Mouse (Mus musculus): ENCODE data around the gene Hoxa6.

Hoxa6 gene

DNA sequence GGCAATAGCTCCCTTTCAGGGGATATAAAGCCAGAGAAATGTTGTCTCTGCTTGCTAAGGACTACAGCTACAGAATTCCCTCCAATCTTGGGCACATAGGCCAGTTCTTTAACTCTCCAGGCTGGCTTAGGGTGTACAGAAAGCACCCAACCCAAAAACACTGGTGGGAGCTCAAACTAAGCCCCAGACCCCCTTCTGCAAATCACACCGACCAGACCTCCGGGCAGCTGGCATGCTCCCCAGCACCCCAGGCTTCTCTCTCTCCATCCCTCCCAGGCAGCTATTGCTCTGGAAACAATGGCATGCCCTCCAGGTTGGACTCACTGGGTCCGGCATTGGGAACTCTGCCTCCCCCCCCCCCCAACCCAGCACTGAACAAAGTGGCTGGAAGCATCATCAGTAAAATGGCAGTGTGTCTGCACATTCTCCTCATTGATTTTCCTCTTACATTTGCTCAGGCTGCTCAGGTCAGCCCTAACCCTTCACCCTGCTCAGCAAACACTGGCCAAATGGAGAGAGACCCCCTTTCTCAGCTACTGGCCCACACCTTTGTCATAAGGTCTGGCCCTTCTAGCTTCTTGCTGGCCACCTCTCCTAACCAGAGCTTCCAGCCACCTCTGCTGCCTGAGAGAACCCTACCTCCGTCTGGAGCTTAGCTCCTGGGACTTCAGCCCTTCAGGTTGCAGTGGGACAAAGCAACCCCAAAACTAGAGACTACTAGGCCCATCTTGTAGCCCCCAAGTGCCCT, 29.4 kb downstream of the Hoxa6 start:
- DNase-seq (ENCODE audit: low spot score in 2 of 2): no peak

DNA sequence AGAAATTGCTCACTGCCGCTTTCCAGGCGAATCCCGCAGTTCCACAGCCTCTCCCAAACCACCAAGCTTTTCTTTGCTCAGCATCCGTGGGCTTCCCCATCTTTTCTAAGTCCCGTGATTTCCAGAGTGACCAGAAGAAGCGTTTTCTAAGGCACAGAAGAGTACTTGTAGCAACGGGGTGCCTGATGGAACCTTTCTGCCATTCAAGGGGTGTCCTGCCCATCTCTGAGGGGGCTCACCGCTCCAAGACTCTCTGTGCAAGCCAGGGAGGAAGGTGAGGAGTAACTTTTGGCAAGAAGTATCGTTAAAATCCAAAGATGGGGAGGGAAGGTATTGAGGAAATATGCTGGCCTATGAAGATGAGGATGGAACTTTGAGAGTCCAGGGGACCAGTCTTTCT, 30.7 kb downstream of the Hoxa6 start:
- DNase-seq (ENCODE audit: low spot score in 2 of 2): no peak

DNA sequence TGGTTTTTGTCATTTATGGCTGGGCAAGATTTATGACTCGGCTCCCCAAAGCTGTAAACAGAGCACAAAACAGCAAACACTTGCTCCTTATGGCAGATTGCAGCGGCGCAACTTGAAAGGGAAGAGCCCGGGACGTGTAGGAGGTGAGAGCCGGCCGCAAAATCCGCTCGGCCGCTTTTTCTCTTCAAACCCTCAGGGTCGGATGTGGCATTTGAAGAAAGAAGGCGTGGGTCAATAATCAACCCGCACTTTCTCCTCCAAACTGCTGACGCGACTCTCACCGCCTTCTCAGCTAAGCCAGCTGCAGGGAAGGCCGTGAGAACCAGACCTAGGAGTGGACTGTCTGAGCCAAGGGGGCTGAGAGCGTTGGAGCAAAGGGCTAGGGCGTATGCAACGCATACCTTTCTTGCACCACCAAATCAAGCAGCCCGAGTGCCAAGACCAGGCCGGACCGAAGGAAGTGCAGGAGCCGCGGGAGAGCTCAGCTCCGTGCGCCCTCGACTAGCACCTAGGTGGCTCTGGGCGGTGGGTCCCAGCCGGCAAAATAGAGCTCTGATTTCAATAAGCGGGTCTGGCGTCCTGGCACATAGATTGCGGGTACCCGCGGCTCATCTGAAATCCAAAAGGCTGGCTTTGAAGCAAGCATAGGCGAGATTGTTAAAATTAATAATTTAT, 31.3 kb downstream of the Hoxa6 start, which contains the start of gene 5730596B20Rik:
Gene 5730596B20Rik, plus strand, starts transcription at position 438 of the 675 bp plus-strand sequence.
- no peak for DNase-seq (ENCODE audit: low spot score in 2 of 2)

DNA sequence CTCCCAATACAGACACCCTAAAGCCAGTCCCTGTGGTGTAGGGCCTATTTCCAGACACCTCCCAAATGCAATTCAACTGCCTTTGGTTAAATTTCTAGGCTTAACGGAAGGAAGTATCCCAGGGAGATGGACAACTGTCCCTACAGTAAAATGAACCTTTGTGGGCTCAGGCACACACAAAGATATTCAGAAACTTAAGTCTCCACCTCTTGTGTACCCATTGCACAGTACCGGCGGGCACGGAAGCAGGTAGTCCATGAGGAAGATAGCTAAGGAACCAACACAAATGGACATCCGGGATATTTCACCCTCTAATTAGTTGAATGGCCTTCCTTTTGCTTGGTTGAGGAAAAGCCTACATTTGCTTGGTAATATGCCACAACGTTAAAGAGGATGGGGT, 32.1 kb downstream of the Hoxa6 start:
- no peak for DNase-seq (ENCODE audit: low spot score in 2 of 2)

DNA sequence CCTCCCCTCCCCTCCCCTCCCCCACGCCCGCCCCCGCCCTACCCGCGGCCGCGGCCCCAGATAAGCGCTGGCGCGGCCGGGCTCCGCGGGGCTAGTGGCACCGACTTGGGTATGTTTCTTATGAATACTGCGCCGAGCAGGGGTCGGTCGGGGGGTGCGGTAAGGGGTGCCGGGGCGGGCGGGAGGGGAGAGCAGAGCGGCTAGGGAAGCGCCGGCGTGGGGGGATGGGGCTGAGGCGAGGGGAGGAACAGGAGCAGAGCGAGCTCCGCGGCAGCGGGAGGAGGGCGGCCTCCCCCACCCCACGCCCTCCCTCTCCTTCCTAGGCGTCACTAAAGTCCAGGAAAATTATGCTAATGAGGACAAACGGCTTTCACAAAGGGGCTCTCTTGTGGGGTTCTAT, 32.7 kb downstream of the Hoxa6 start:
- DNase-seq (ENCODE audit: low spot score in 2 of 2): no peak

DNA sequence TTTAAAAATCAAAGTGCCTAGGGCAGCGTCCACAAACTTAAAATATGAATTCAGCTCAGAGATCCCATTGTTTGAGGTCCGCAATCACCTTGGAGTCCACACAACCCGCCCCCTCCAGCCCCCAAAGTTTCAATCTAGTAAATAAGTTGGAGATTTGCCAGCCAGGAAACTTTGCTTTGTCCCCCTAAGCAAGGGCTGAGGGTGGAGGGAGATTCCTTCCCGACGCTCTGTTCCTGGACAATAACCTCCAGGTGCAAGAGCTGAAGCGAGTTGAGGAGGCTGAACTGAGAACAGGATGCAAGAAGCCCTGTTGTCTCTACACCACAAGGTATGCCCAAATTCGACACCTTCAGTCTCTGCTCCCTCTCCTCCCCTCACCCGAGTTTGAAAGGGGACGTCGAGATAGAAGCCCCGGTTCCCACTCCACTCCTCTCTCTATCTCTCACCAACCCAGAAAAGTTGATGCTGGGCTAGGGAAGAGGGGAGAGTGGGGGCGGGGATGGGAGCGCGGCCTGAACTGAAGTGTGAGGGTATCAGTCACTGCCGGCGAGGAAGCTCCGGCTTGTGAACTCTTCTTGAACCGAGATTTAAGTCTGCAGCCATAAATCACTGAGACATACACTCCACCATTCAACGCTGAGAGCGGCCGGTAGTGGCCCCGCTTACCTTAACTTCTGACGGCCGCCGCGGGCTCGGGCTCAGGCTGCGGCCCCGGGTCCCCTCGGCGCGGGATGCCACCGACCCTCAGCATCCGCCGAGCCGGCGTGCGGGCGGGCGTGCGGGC, 33.4 kb downstream of the Hoxa6 start:
- DNase-seq (ENCODE audit: low spot score in 2 of 2): no peak

DNA sequence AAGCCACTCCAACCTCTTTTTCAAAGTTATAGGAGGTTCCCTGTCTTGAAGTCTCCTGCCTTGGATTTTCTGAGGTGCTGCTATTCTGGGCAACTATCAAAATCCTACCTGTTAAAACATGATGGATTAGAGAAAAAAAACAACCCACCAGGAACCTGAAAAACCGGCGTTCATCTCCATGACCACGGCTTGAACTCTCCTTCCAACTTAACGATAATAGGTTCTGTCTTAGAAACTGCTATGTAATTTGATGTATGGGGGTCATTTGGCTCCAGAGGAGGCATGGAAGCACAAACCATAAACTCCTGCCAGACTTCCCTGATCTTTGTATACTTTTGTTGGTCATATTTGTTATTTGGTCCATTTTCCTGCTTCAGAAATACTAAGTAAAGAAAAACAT, 34.9 kb downstream of the Hoxa6 start:
- no peak for DNase-seq (ENCODE audit: low spot score in 2 of 2)

DNA sequence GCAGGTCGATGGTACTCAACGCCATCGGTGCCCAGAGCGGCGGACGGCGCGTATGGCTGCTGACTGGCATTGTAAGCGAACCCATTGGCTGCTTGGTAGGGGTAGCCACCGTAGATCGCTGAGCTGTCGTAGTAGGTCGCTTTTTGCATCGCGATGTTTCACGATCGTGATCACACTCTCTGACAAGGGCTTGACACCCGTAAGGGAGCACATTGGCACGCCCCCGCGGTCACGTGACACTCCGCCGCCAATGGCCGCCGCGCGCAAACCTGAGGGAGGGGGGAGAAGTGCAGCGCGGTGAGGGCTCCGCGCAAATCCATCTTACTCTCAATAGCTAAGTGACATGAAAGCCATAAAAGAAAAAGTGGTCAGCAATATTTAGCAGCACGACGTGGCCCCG, 36.0 kb downstream of the Hoxa6 start:
- DNase-seq (ENCODE audit: low spot score in 2 of 2): no peak

DNA sequence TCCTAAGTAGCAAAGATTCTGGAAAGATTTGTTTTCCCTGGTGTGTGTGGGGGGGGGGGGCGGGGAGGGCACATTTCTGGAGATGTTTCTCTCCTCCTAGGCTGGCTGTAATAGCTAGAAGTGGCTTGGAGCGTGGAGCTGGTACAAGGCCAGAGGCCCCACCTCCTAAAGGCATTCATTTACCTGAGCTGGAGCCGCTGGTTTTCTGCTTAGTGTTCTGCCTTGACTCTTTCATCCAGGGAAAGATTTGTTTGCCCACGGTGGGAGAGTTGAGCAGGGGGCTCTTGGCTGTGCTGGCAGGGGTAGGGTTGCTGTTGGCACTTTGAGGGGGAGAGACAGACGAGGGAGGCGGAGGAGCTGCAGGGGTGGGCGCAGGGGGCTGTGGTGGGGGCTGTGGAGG, 36.6 kb downstream of the Hoxa6 start:
- DNase-seq (ENCODE audit: low spot score in 2 of 2): no peak

DNA sequence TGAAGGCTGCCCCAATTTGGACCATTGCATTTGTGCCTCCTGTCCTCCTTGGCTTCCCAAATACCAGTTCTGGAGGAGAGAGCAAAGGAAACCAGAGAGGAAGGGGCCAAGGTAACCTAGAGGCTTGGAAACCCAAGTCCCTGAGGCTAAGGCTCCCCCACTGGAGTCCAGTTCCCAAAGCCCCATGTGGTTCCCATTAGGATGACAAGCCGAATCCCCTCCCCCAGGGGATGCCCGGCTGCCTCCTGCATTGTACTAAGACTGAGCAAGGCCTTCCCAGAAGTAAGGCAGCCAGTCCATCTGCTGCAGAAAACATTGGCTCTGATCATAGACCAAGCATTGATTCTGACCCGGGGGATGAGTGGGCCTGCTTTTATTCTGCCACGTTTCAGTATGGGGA, 37.2 kb downstream of the Hoxa6 start:
- no peak for DNase-seq (ENCODE audit: low spot score in 2 of 2)

DNA sequence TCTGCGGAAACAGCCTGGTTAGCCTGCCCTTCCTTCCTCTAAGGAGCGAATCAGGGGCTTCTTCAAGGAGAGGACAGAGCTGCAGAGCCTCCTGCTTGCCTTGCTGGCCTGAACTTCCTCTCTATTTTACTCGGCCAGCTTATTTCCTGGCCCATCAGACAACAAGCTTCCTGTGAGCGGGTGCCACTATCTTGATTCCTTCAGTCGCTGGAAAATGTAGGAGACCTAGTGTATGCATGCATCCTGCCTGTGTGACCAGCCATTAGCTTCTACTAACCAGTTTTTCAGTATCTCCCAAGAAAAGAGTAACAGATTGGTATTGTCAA, 37.7 kb downstream of the Hoxa6 start:
- DNase-seq (ENCODE audit: low spot score in 2 of 2): no peak

DNA sequence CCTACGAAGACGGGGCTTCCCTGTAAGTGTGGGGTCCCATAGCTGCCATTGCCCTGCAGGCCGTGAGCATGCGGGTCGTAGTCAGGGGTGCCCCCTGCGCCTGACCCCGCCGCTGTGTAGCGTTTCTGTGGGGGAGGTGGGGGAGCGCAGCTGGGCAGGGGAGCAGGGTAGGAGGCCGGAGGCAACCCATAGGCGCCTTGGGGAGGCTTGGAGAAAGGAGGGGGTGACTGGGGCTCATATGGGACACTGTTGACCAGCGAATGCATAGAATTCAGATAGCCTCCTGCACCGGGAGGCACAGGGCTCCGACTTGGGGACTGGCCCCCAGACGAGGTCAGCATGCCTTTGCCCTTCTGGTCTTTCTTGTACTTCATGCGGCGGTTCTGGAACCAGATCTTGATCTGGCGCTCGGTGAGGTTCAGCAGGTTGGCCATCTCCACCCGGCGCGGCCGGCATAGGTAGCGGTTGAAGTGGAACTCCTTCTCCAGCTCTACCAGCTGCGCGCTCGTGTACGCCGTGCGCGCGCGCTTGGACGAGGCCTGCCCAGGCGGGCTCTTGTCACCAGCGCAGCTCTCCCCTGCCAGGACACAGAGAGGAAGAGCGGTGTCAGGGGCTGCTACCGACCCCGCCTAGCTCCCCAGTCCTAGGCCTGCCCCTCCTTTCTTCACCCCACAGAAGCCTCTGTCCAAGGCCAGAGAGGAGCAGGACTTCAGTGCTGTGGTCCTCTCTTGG, 38.2 kb downstream of the Hoxa6 start:
- no peak for DNase-seq (ENCODE audit: low spot score in 2 of 2)

DNA sequence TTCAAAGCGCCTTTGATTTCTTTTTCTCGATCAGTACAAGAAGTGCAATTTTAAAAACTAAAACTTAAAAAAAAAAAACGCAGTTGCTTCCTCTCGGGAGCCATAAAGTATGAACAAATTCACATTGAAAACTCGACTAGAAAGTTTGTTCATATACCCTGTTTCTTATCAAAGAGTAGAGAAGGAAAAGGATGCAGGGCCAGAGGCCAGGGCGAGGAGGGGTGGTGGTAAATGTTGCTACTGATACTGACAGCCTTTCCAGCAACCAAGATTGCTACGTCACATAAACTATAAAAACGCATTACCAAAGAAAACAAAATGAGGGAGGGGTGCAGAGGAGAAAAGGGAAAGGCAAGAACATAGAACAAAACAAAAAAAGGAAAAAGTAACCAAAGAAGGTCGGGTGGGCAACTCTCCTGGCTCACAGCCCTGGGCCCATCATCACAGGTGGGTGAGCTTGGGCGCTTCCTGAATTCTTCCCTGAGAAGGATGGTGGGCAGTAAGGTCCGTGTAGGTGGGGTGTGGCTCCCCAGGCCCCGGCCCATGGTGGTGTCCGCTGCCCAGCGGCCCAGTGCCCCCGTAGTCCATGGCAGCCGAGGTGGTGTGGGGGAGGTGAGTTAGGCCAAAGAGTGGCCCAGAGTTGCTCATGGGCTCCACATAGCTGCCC, 38.9 kb downstream of the Hoxa6 start:
- DNase-seq (ENCODE audit: low spot score in 2 of 2): no peak

DNA sequence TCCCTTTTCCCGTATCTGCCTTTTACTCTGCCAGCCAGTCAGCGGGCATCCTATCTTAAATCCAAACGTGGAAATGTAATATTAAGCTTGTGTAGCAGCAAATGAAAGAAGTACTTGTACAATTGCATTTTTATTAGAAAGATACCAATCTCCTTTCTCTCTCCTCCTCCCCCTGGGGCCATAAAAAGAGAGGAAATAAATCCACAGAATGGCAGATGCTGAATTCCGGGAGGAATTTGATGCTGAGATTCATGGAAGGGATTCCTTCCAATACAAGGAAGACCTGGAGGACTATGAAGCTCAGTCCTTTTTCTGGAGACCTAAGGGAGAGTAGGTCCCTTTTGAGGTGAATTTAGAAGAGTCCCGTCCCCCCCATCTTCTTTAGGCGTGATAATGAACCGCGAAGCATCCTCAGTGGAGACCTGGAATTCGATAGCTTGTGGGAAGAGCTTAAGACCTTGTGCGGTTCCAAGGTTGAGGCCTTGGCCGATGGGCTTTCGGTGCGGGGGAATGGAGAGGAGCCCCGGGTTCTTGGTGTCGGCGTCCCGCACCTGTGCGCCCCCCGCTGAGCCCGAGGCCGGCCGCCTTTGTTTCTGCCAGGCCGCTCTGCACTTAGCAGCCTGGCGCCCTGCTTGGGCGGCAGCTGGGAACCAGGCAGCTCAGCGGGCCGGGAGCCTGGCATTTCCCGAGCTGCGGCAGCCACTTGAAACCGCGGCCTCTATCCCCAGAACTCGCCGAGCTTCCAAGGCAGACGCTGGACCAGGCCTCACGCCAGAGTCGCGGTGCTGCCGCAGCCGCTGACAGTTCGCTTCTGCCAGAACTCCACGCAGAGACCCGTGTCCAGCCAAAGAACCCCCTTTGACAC, 40.1 kb downstream of the Hoxa6 start:
- DNase-seq (ENCODE audit: low spot score in 2 of 2): no peak

DNA sequence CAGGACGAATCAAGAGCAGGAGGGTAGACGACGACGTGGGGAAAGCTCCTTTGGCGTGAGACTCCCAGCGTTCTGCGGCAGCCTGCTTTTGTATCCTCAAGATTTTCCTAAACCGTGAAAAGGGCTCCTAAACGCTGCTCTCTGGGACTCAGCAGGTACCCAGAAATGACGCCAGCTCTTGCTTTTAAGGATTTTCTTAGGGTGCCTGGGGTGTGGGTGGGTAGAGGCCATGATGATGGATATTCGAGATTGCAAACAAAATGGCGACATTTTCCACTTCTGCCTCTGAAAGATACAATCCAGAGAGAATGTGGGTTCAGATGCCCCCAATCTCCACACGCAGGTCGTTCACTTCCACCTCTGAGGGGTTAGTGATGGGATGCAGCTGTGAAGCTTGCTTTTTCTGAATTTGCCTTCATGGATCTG, 40.8 kb downstream of the Hoxa6 start:
- DNase-seq (ENCODE audit: low spot score in 2 of 2): no peak

DNA sequence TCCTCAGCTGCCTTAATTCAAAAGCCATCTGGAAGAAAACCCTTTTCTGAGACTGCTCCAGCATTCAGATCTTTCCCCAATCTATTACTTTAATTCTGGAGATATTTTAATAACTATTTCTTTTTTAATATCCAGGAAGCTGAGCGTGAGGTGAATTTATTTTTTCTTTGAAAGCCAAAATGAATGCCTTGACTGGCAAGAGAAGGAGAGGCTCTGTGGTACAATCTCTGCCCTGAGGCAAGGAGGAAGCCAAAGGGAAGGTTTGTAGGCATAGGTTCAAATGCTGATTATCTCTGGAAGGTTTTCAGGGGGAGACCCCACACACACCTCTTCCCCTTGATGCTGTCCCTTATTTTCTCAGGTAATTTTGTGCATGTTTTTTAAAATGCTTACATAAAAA, 41.3 kb downstream of the Hoxa6 start:
- no peak for DNase-seq (ENCODE audit: low spot score in 2 of 2)

DNA sequence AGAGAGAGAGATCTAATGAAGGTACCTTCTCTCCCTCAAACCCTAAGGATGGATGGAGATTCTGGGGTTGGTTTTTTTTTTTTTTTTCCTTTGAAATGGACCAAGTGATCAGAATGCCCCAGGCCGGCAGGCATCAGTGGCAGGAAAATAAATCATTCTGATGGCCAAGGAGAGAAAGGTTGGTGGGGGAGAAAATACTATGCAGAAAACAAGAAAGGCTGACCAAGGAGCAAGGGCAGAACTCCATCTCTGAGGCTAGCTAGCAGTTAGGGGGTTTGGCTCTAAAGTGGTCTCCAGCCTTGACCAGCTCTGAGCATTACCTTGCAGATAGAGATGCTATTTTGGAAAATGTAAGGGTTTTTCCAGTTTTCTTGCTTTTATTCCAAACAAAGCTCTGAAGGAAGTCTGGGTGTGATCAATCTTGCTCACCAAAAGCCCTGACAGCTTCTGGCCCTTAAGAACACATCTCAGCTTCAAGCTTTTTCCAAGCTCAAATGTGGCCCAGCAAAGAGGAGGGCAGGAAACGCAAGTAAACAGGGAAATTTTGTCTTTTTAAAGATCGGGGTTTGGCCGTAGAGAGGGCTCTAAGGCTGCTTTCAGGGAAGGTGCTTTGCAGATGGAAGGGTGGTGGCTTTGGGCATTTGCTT, 42.0 kb downstream of the Hoxa6 start:
- no peak for DNase-seq (ENCODE audit: low spot score in 2 of 2)

DNA sequence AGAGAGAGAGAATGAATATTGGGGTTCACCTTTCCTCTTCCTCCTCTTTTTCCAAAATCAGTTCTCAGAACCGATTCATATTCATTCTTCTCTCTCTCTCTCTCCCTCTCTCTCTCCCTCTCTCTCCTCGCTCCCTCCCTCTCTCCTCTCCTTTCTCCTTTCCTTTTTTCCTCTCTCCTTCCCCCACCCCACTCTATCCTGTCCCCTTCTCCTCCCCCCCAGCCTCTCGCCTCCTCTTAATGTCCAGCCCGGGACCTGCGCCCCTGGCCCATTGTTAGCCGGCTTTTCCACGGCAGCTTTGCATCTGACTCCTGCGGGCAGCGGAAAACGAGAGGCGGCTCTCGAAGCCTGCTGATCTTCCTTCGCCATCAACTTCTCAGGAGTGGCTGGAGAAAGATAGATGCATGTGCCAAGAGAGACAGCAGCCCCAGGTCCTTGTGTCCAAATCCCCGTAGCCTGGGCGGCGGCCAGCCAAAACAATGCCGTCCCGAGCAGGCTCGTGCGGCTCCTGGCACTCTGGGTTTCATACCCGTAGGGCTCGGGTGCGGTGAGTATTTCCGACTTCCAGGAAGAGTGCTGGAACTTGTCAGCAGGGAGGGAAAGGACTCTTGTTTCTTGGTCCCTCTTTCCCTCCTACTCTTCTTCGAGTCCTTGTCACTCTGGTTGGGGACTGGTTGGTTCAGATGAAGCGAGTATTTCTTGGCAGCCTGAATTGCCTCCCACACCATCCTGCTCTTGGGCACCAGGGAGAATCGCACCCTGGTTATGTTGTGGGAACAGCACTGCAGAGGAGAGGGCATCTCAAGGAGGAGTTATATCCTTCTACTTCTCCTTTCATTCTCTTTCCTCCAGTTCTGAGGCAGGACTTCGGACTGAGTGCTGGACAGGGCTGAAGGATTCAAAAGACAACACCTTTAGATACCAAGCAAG, 42.8 kb downstream of the Hoxa6 start:
- no peak for DNase-seq (ENCODE audit: low spot score in 2 of 2)
